Mouse (Mus musculus) myocyte (in vitro differentiated cells): ENCODE measurements at regions not wholly inside any gene's neighbourhood (a gene's known extent, or its start where the extent isn't known, plus 50 kb on each side); places are given as distances from the start of the nearest gene placed in this dataset.
"Not testable (repeated sequence)": the region's sequence is repeated elsewhere in the genome, so short reads cannot be mapped to it uniquely, and the experiment has no call there.

Source experiments
- H3K27me3 ChIP-seq: one replicate; pipeline ENCODE4 v1.6.1; 2011; ENCODE audit not compliant: control insufficient read depth, insufficient read depth, insufficient read length
- H3K36me3 ChIP-seq: one replicate; pipeline ENCODE4 v1.6.1; 2011; ENCODE audit not compliant: control insufficient read depth, insufficient read depth
- H3K4me2 ChIP-seq: one replicate; pipeline ENCODE4 v1.6.1; 2011; ENCODE audit warnings: low read depth, control low read depth
- H3K4me3 ChIP-seq: one replicate; pipeline ENCODE4 v1.5.1; 2011; ENCODE audit warnings: mild to moderate bottlenecking, control low read depth, moderate library complexity
- H3K79me2 ChIP-seq: one replicate; pipeline ENCODE4 v1.6.1; 2011; ENCODE audit not compliant: control insufficient read depth, insufficient read depth
- H3ac ChIP-seq: one replicate; pipeline ENCODE4 v1.6.1; 2011; ENCODE audit not compliant: control insufficient read depth, insufficient read length
- CEBPB ChIP-seq: IDR thresholded peaks from 2 replicates; pipeline ENCODE4 v1.6.1; 2011; ENCODE audit warnings: mild to moderate bottlenecking, moderate library complexity; ENCODE audit not compliant: poor library complexity, insufficient read depth, severe bottlenecking
- E2F4 ChIP-seq: IDR thresholded peaks from one replicate; pipeline ENCODE4 v1.6.1; 2011; ENCODE audit warnings: mild to moderate bottlenecking, control low read depth, moderate library complexity; ENCODE audit not compliant: insufficient read depth
- MAX ChIP-seq: IDR thresholded peaks from one replicate; pipeline ENCODE4 v1.6.1; 2011; ENCODE audit warnings: low read depth, mild to moderate bottlenecking, control low read depth
- MYOD1 ChIP-seq, 3 experiments: IDR thresholded peaks; one replicate each; pipeline ENCODE4 v1.6.1; 2011; ENCODE audit warnings: control low read depth in 2 of 3, low read depth in 2 of 3, mild to moderate bottlenecking in 2 of 3, moderate library complexity in 1 of 3; ENCODE audit not compliant: insufficient read length in 2 of 3, control insufficient read depth in 1 of 3
- MYOG ChIP-seq, 3 experiments: IDR thresholded peaks; one replicate each; pipeline ENCODE4 v1.6.1; 2011; ENCODE audit warnings: control low read depth in 2 of 3, low read depth in 2 of 3, mild to moderate bottlenecking in 2 of 3; ENCODE audit not compliant: insufficient read length in 2 of 3, control insufficient read depth in 1 of 3, insufficient read depth in 1 of 3
- POLR2A ChIP-seq: IDR thresholded peaks from one replicate; pipeline ENCODE4 v1.6.1; 2011; ENCODE audit warnings: low read depth, mild to moderate bottlenecking, control low read depth, moderate library complexity; ENCODE audit not compliant: insufficient read length
- POLR2AphosphoS2 ChIP-seq: IDR thresholded peaks from one replicate; pipeline ENCODE4 v1.6.1; 2011; ENCODE audit warnings: low read depth, control low read depth; ENCODE audit not compliant: insufficient read length
- REST ChIP-seq: IDR thresholded peaks from one replicate; pipeline ENCODE4 v1.6.1; 2011; ENCODE audit warnings: mild to moderate bottlenecking, control low read depth, moderate library complexity; ENCODE audit not compliant: insufficient read depth, insufficient read length
- SRF ChIP-seq: IDR thresholded peaks from one replicate; pipeline ENCODE4 v1.6.1; 2011; ENCODE audit warnings: low read depth; ENCODE audit not compliant: control insufficient read depth, insufficient read length
- TCF12 ChIP-seq: IDR thresholded peaks from one replicate; pipeline ENCODE4 v1.6.1; 2011; ENCODE audit warnings: mild to moderate bottlenecking, control low read depth; ENCODE audit not compliant: poor library complexity, insufficient read depth, severe bottlenecking
- TCF3 ChIP-seq: IDR thresholded peaks from one replicate; pipeline ENCODE4 v1.6.1; 2011; ENCODE audit warnings: low read depth, control low read depth; ENCODE audit not compliant: insufficient read length
- USF1 ChIP-seq: IDR thresholded peaks from one replicate; pipeline ENCODE4 v1.6.1; 2011; ENCODE audit warnings: low read depth, mild to moderate bottlenecking, control low read depth, moderate library complexity

DNA sequence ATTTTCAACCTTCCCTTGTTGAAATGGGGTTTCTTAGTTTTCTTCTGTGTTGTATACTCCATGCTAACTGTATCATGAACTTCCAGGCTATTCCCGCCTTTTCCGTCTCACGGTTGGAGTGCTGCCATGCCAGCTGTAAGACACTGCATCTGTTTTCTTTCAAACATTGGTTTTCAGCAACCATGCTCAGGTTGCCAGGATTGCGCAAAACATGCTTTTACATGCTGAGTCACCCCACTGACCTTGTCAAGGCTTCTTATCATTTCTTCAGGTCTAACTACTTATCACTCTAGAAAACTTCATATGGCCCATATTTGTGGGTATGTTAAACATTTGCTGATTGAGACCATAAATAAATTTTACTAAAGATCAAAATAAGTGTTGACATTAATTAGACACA lies 551.2 kb downstream of the Tlr4 start:
- Histone ChIP-seq H3K36me3 (no peaks in the 10 kb centered on the region), H3K27me3 (no peaks in the 10 kb centered on the region), H3K79me2 (no peaks in the 10 kb centered on the region), H3K4me3 (no peak overlapping the region), H3K4me2 (no peak overlapping the region), H3ac (no peak overlapping the region)
- TF ChIP-seq TCF3 (no peak), POLR2A (no peak), CEBPB (peak; percentile 95), REST (no peak)

DNA sequence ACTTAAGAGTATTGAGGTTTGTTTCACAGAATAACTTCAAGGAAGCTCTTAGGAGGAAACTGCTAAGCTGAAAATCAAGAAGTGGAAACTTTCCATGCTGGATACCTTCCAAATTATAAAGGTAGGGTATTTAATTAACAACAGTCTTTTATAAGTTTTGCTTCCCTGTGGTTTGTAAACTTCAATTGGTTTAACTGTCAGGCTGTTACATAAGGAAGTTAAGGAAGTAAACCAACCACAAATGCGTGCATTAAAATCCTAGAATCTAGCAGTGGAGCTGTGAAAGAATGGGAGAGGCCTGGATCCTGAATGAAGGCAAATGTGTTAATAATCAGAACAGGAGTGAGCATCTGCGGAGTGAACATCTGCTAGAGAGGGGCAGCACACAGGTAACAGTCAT lies 560.5 kb downstream of the Tlr4 start:
- H3K4me3 ChIP-seq = no peak overlapping the region
- no peak overlapping the region for H3K4me2 ChIP-seq
- no peaks in the 10 kb centered on the region for H3K79me2 ChIP-seq
- no peaks in the 10 kb centered on the region for H3K27me3 ChIP-seq
- TF ChIP-seq E2F4 (no peak), TCF12 (no peak), USF1 (no peak), POLR2A (no peak)
- no peak overlapping the region for H3ac ChIP-seq
- H3K36me3 ChIP-seq = no peaks in the 10 kb centered on the region

DNA sequence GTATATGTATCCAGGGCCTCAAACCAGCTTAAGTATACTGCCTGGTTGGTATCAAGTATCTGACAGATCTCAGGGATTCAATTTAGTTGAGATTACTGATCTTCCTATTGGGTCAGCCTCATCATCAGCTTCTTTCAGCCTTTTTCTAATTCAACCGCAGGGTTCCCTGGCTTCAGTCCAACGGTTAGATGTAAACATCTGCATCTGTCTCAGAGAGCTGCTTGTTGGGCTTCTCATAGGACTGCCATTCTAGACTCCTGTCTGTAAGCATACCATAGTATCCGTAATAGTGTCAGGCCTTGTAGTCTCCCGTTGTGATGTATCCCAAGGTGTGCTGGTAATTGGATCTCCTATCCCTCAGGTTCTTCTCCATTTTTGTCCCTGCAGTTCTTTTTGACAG lies 575.6 kb downstream of the Tlr4 start:
- TF ChIP-seq MYOD1 (IDR thresholded peaks at IDR 0.05; ENCODE audit: control insufficient read depth in 1 of 3, insufficient read length in 2 of 3, low read depth in 2 of 3) = no peak
- no peak for TF ChIP-seq E2F4
- no peak for TF ChIP-seq POLR2A
- no peaks in the 10 kb centered on the region for H3K79me2 ChIP-seq
- H3K36me3 ChIP-seq = no peaks in the 10 kb centered on the region
- H3ac ChIP-seq = no peak overlapping the region
- H3K4me2 ChIP-seq = no peak overlapping the region
- no peaks in the 10 kb centered on the region for H3K27me3 ChIP-seq
- H3K4me3 ChIP-seq = no peak overlapping the region

DNA sequence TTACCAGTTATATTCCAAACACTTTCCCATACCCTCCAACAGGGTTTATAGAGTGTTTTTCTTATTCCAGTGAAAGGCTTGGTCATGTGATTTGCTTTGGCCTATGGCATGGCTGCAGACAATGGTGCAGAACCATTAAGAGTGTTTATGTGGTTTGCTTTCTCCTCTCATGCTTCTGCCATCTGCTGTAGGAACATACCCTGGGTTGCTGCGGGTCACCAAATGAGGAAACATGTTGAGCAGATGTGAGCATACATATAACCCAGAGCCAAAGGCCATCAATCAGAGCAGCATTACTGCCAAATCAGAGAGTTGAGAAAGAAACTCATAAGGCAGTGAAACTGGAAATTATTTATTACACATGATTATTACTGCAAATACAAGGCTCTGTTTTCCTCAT lies 596.7 kb downstream of the Tlr4 start:
- H3K4me2 ChIP-seq = no peak overlapping the region
- H3K79me2 ChIP-seq = no peaks in the 10 kb centered on the region
- TF ChIP-seq MAX (no peak), USF1 (peak; percentile 60)
- H3K4me3 ChIP-seq = no peak overlapping the region
- H3K36me3 ChIP-seq = no peaks in the 10 kb centered on the region
- no peaks in the 10 kb centered on the region for H3K27me3 ChIP-seq
- no peak overlapping the region for H3ac ChIP-seq

DNA sequence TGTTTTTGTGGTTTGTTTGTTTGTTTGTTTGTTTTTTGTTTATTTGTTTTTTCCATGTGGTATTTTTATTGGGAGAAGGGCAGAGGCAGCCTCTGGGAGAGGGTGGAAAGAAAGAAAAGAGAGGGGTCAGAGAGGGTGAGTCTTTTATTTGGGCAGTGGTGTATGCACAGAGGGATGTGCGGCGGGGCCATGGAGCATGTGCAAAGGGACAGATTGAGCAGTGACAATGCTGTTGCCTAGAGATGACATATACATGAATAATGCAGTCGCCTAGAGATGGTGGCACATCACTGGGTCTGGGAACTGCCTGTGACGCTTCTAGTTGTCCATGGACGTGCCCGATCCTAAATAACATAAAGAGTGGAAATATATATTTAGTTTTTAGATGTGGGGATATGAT lies 598.3 kb downstream of the Tlr4 start:
- no peak overlapping the region for H3K4me2 ChIP-seq
- H3ac ChIP-seq = no peak overlapping the region
- H3K36me3 ChIP-seq = no peaks in the 10 kb centered on the region
- TF ChIP-seq POLR2AphosphoS2 (no peak), POLR2A (no peak), SRF (no peak), MAX (no peak), USF1 (no peak), TCF3 (no peak), TCF12 (no peak), MYOD1 (IDR thresholded peaks at IDR 0.05; ENCODE audit: control insufficient read depth in 1 of 3, insufficient read length in 2 of 3, low read depth in 2 of 3) (no peak), REST (no peak), E2F4 (no peak), CEBPB (no peak), MYOG (IDR thresholded peaks at IDR 0.05; ENCODE audit: control insufficient read depth in 1 of 3, insufficient read depth in 1 of 3, insufficient read length in 2 of 3, low read depth in 2 of 3) (no peak)
- no peaks in the 10 kb centered on the region for H3K27me3 ChIP-seq
- no peaks in the 10 kb centered on the region for H3K79me2 ChIP-seq
- no peak overlapping the region for H3K4me3 ChIP-seq

DNA sequence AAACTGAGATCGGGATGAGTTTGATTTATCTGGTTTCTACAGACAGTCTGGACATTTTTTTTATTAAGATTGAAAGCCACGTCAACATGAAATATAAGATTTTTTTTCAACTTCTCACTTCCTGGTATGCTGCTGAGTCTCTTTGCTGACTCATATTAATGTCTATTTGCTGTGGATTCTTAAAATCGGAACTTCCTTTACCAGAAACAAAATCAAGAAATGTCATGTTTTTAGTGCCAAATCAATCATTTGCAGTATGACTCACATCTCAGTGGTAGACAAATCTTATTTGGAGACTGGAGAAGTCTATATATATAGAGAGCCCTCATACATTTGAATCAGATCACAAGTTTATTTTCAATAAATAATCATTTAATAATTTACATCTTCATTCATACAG lies 620.5 kb downstream of the Tlr4 start:
- TF ChIP-seq MAX (no peak), TCF3 (no peak), SRF (no peak), MYOD1 (IDR thresholded peaks at IDR 0.05; ENCODE audit: control insufficient read depth in 1 of 3, insufficient read length in 2 of 3, low read depth in 2 of 3) (no peak), USF1 (no peak), CEBPB (no peak), POLR2AphosphoS2 (no peak), REST (no peak), MYOG (IDR thresholded peaks at IDR 0.05; ENCODE audit: control insufficient read depth in 1 of 3, insufficient read depth in 1 of 3, insufficient read length in 2 of 3, low read depth in 2 of 3) (no peak), E2F4 (no peak), TCF12 (no peak), POLR2A (no peak)
- Histone ChIP-seq H3K79me2 (no peaks in the 10 kb centered on the region), H3K4me2 (no peak overlapping the region), H3ac (no peak overlapping the region), H3K4me3 (no peak overlapping the region), H3K27me3 (no peaks in the 10 kb centered on the region), H3K36me3 (no peaks in the 10 kb centered on the region)

DNA sequence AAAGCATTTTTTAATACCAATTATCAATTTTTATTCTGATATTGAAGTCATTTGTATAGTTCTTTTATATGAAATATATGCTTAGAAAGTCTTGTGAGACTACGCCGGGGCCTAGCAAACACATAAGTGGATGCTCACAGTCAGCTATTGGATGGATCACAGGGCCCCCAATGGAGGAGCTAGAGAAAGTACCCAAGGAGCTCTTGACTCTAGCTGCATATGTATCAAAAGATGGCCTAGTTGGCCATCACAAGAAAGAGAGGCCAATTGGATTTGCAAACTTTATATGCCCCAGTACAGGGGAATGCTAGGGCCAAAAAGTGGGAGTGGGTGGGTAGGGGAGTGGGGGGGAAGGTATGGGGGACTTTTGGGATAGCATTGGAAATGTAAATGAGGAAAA lies 632.5 kb downstream of the Tlr4 start:
- H3K27me3 ChIP-seq, H3K79me2 ChIP-seq, H3K36me3 ChIP-seq, H3ac ChIP-seq, H3K4me3 ChIP-seq, H3K4me2 ChIP-seq: not testable (repeated sequence)
